Mouse (Mus musculus): ENCODE measurements around the gene Hoxb9.

DNA sequence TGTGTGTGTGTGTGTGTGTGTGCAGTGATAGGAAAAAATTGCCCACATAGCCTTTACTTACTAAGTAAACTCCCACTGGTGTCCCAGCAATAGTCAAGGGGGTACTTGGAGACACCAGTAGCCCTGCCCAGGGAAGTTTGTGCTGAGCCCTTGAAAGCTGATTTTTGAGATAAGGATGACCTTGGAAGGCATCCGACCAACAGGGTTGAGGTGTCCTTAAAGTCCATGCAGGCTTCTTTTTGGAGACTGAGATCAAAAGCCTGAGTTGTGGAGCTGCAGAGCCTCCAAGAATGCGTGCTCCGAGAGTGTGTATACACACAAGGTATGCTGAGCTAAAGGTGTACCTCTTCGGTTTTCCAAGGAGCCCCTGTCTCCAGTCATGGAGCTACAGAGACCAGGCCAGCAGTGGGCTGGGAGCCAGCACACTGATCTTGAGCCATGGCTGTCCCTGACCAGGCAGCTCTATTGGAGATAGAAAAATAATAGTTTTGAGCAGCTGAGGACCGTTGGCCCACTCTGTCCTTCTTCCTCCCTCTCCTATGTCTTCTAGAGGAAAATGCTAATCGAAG, 8.9 kb upstream of the Hoxb9 start:
- TF ChIP-seq CTCF (IDR thresholded peaks at IDR 0.05; ENCODE audit: low read depth, low read length), result no peak
- TF ChIP-seq POLR2A (IDR thresholded peaks at IDR 0.05; ENCODE audit: extremely low read depth, insufficient read depth, low read length), result no peak
